18 mouse cellular contexts compared by ENCODE assay signal in genomic region chr9:69243626-69244025, GRCm38 (mm10).
DNase-seq lines count a peak whose midpoint lies in the region; ATAC-seq and TF ChIP-seq lines count a peak whose summit lies in the region.
"Had no signal": no experiment of that assay in that cellular context is flagged by ENCODE, and none has a peak within 500 bp of the region (broad histone marks: within the 10 kb centered on the region; RNA-seq: fewer than 3 reads in every experiment).

No protein-coding gene starts in this region.

- H3K9ac ChIP-seq in kidney, embryonic 15.5 days, result no peak overlapping the region
- no peak overlapping the region for H3K9ac ChIP-seq in neural tube, embryonic 11.5 days (ENCODE audit: low read length)
- no peak overlapping the region for H3K9ac ChIP-seq in lung, postnatal 0 days (replicated peaks; ENCODE audit: low read depth)
- H3K9ac ChIP-seq: forebrain, embryonic 12.5 days; heart, embryonic 13.5 days; limb, embryonic 12.5 days; liver, embryonic 14.5 days had no signal

- no peaks in the 10 kb centered on the region for H3K27me3 ChIP-seq in kidney, embryonic 15.5 days
- no peaks in the 10 kb centered on the region for H3K27me3 ChIP-seq in neural tube, embryonic 11.5 days (ENCODE audit: control insufficient read depth, insufficient read depth, low read length)
- H3K27me3 ChIP-seq in lung, postnatal 0 days (replicated peaks; ENCODE audit: insufficient read depth, low read length), result no peaks in the 10 kb centered on the region
- H3K27me3 ChIP-seq: CH12.LX; forebrain, embryonic 12.5 days; heart, embryonic 13.5 days; limb, embryonic 12.5 days had no signal

- no peak for ATAC-seq in kidney, embryonic 15.5 days (replicated peaks; ENCODE audit: low FRiP score)
- no peak for ATAC-seq in neural tube, embryonic 11.5 days (ENCODE audit: insufficient read depth, low FRiP score, low TSS enrichment)
- ATAC-seq in lung, postnatal 0 days, result no peak
- ATAC-seq: intestine, embryonic 16.5 days had no signal

- peaks cover 16% of the 10 kb centered on the region for H3K4me1 ChIP-seq in kidney, embryonic 15.5 days
- no peaks in the 10 kb centered on the region for H3K4me1 ChIP-seq in neural tube, embryonic 11.5 days (ENCODE audit: control insufficient read depth, insufficient read depth, low read length)
- no peaks in the 10 kb centered on the region for H3K4me1 ChIP-seq in lung, postnatal 0 days (ENCODE audit: insufficient read depth, low read depth, low read length)

- WGBS in kidney, embryonic 15.5 days, result 9% methylated on average over 6 of the region's 6 CpGs
- 41% methylated on average over 6 of the region's 6 CpGs for WGBS in neural tube, embryonic 11.5 days
- WGBS in lung, postnatal 0 days, result 57% methylated on average over 6 of the region's 6 CpGs

- peak; percentile 32 for DNase-seq in embryo, embryonic 10 days (ENCODE audit: low spot score)
- DNase-seq in embryo, embryonic 9.5 days (ENCODE audit: extremely low spot score), result no peak
- DNase-seq in kidney, postnatal 14 days, result no peak
- DNase-seq in neural tube, embryonic 11.5 days (ENCODE audit: low spot score), result peak; percentile 56
- no peak for DNase-seq in neural tube, embryonic 10.5 days (ENCODE audit: extremely low spot score, low spot score)
- no peak for DNase-seq in lung, postnatal 25 days (ENCODE audit: low spot score)
- no peak for DNase-seq in lung, postnatal 0 days (ENCODE audit: low spot score)
- DNase-seq: adrenal gland, adult 2 months; heart, postnatal 36 days; lung, postnatal 10 days; spleen, adult 18-20 months had no signal

- no peak overlapping the region for H3K4me3 ChIP-seq in kidney, embryonic 15.5 days (replicated peaks)
- H3K4me3 ChIP-seq in neural tube, embryonic 11.5 days (ENCODE audit: low read depth, low read length), result no peak overlapping the region
- no peak overlapping the region for H3K4me3 ChIP-seq in lung, postnatal 0 days (ENCODE audit: low read depth, low read length)
- H3K4me3 ChIP-seq: forebrain, embryonic 12.5 days; heart, embryonic 13.5 days; limb, embryonic 12.5 days had no signal

- peak overlapping the region; percentile 62 for H3K27ac ChIP-seq in kidney, embryonic 15.5 days
- no peak overlapping the region for H3K27ac ChIP-seq in neural tube, embryonic 11.5 days (ENCODE audit: low read depth, low read length)
- no peak overlapping the region for H3K27ac ChIP-seq in lung, postnatal 0 days (ENCODE audit: low read length)
- H3K27ac ChIP-seq: forebrain, embryonic 12.5 days; heart, embryonic 13.5 days; limb, embryonic 12.5 days; liver, embryonic 14.5 days had no signal

- TF ChIP-seq CTCF in lung, postnatal 0 days (IDR thresholded peaks at IDR 0.05), result no peak

- no peak for TF ChIP-seq EP300 in lung, postnatal 0 days (IDR thresholded peaks at IDR 0.05)

- no peaks in the 10 kb centered on the region for H3K9me3 ChIP-seq in kidney, embryonic 15.5 days (replicated peaks)
- H3K9me3 ChIP-seq in neural tube, embryonic 11.5 days (ENCODE audit: control insufficient read depth, low read length), result no peaks in the 10 kb centered on the region
- no peaks in the 10 kb centered on the region for H3K9me3 ChIP-seq in lung, postnatal 0 days (ENCODE audit: low read length)
- H3K9me3 ChIP-seq: forebrain, embryonic 12.5 days; heart, embryonic 13.5 days; limb, embryonic 12.5 days had no signal

- no peak overlapping the region for H3K4me2 ChIP-seq in kidney, embryonic 15.5 days
- no peak overlapping the region for H3K4me2 ChIP-seq in neural tube, embryonic 11.5 days (ENCODE audit: low read depth)
- no peak overlapping the region for H3K4me2 ChIP-seq in lung, postnatal 0 days (replicated peaks; ENCODE audit: low read depth, low read length)
- H3K4me2 ChIP-seq: forebrain, embryonic 12.5 days; heart, embryonic 13.5 days; limb, embryonic 12.5 days had no signal

- H3K36me3 ChIP-seq in kidney, embryonic 15.5 days, result no peaks in the 10 kb centered on the region
- no peaks in the 10 kb centered on the region for H3K36me3 ChIP-seq in neural tube, embryonic 11.5 days (ENCODE audit: control insufficient read depth, insufficient read depth, low read length)
- no peaks in the 10 kb centered on the region for H3K36me3 ChIP-seq in lung, postnatal 0 days (ENCODE audit: insufficient read depth, low read length)
- H3K36me3 ChIP-seq: forebrain, embryonic 12.5 days; heart, embryonic 13.5 days; limb, embryonic 12.5 days had no signal

Comparison
In these comparisons a context has a peak if more than half of its experiments do, and no peak if none do; other contexts are left out.
1. DNase-seq: peak in embryo, embryonic 10 days (single experiment) and neural tube, embryonic 11.5 days (single experiment); none in embryo, embryonic 9.5 days (single experiment), kidney, postnatal 14 days (single experiment), neural tube, embryonic 10.5 days (single experiment), lung, postnatal 25 days (single experiment) and lung, postnatal 0 days (single experiment).